Mouse (Mus musculus) forebrain, embryonic 14.5 days (tissue): ENCODE data around the gene Gm35549. TPM values are rescaled to one million over a fixed set of nuclear protein-coding genes. Genes with fewer than 3 reads are reported as not detected.
"Not testable (repeated sequence)": the region's sequence is repeated elsewhere in the genome, so short reads cannot be mapped to it uniquely, and the experiment has no call there.

ENCODE experiments used
- ATAC-seq: fragments of 200-750 bp; cut with Nextera tagmentation; 2 replicates; pipeline ENCODE4 v1.8.0; 2017; ENCODE audit warnings: mild to moderate bottlenecking, moderate library complexity
- DNase-seq: peaks from one replicate; pipeline ENCODE4 v3.0.0-alpha.2; 2015; ENCODE audit warnings: low spot score
- H3K27ac ChIP-seq: fragments of 300-500 bp; sonication (generic); 2 replicates; pipeline ENCODE4 v1.5.1; 2014; ENCODE audit warnings: low read depth, mild to moderate bottlenecking, control low read depth, low read length, moderate library complexity
- H3K27me3 ChIP-seq: fragments of 300-500 bp; sonication (generic); replicated peaks from 2 replicates; pipeline ENCODE4 v1.6.1; 2014; ENCODE audit warnings: low read length, control low read depth, mixed read lengths; ENCODE audit not compliant: control insufficient read depth, insufficient read depth
- H3K36me3 ChIP-seq: fragments of 300-500 bp; sonication (generic); 2 replicates; pipeline ENCODE4 v1.6.1; 2014; ENCODE audit warnings: low read length, control low read depth; ENCODE audit not compliant: control insufficient read depth, insufficient read depth
- H3K4me1 ChIP-seq: fragments of 300-500 bp; sonication (generic); 2 replicates; pipeline ENCODE4 v1.6.1; 2014; ENCODE audit warnings: antibody characterized with exemption, low read length, control low read depth; ENCODE audit not compliant: control insufficient read depth, insufficient read depth
- H3K4me2 ChIP-seq: fragments of 300-500 bp; sonication (generic); 2 replicates; pipeline ENCODE4 v1.6.1; 2014; ENCODE audit warnings: mild to moderate bottlenecking, control low read depth, low read length
- H3K4me3 ChIP-seq: fragments of 300-500 bp; sonication (generic); 2 replicates; pipeline ENCODE4 v1.5.1; 2014; ENCODE audit warnings: low read depth, low read length, control low read depth
- H3K9ac ChIP-seq: fragments of 300-500 bp; sonication (generic); 2 replicates; pipeline ENCODE4 v1.6.1; 2014; ENCODE audit warnings: mild to moderate bottlenecking, low read length, control low read depth, moderate library complexity
- H3K9me3 ChIP-seq: fragments of 300-500 bp; sonication (generic); replicated peaks from 2 replicates; pipeline ENCODE4 v1.6.1; 2016; ENCODE audit warnings: low read length, control low read depth, mixed read lengths; ENCODE audit not compliant: control insufficient read depth
- WGBS: fragments of 180-500 bp; shearing (Covaris S2); extraction: QIAGEN DNeasy Blood & Tissue Kit; methylation state at CpG from one replicate; pipeline ENCODE4 v1.1.7; 2014; 5-methylcytosine and 5-hydroxymethylcytosine counted together
- polyA plus RNA-seq: library from polyadenylated mRNA; unstranded; fragments of >200 nt; fragmentation: Nextera tagmentation; extraction: Ambion mirVana; gene quantifications from 2 replicates; pipeline ENCODE4 v1.2.1, GENCODE M21; 2014

The Gm35549 gene
- polyA plus RNA-seq, 1 experiment from 2014 or later: 0.41 TPM

GRCm38 (mm10) chr9:122864848-122865247 is 21.0 kb upstream of the Gm35549 start:
- H3K4me2 ChIP-seq: peak overlapping the region; percentile 65
- H3K36me3 ChIP-seq: peaks cover 24% of the 10 kb centered on the region
- peaks cover 3% of the 10 kb centered on the region; the same call in 1 of the 2 replicates for H3K9me3 ChIP-seq
- peaks cover 10% of the 10 kb centered on the region for H3K4me1 ChIP-seq
- 70% methylated on average over 3 of the region's 3 CpGs for WGBS
- no peak for ATAC-seq
- peak overlapping the region; percentile 91 for H3K9ac ChIP-seq
- no peak overlapping the region for H3K27ac ChIP-seq
- peak overlapping the region; percentile 71 for H3K4me3 ChIP-seq
- no peak for DNase-seq
- H3K27me3 ChIP-seq: no peaks in the 10 kb centered on the region

GRCm38 (mm10) chr9:122863731-122864130 is 19.9 kb upstream of the Gm35549 start:
- 89% methylated on average over 2 of the region's 2 CpGs for WGBS
- Histone ChIP-seq H3K4me1 (peaks cover 10% of the 10 kb centered on the region), H3K36me3 (peaks cover 35% of the 10 kb centered on the region), H3K27ac (no peak overlapping the region), H3K27me3 (no peaks in the 10 kb centered on the region), H3K9me3 (peaks cover 3% of the 10 kb centered on the region; the same call in 1 of the 2 replicates), H3K4me2 (no peak overlapping the region), H3K9ac (no peak overlapping the region), H3K4me3 (no peak overlapping the region)
- DNase-seq (no peak), ATAC-seq (no peak)

GRCm38 (mm10) chr9:122860752-122861151 is 16.9 kb upstream of the Gm35549 start:
- Histone ChIP-seq H3K4me2 (no peak overlapping the region), H3K4me1 (peaks cover 10% of the 10 kb centered on the region), H3K9me3 (0 out of 2 replicates have a peak, but pooled peaks cover 3% of the 10 kb centered on the region), H3K9ac (no peak overlapping the region), H3K27ac (no peak overlapping the region), H3K4me3 (no peak overlapping the region), H3K27me3 (no peaks in the 10 kb centered on the region), H3K36me3 (peaks cover 62% of the 10 kb centered on the region)
- ATAC-seq: no peak
- no peak for DNase-seq

- Histone ChIP-seq H3K4me3 (no peak overlapping the region), H3K4me2 (no peak overlapping the region), H3K27ac (no peak overlapping the region), H3K4me1 (no peaks in the 10 kb centered on the region), H3K9ac (no peak overlapping the region), H3K9me3 (0 out of 2 replicates have a peak, but pooled peaks cover 3% of the 10 kb centered on the region), H3K27me3 (no peaks in the 10 kb centered on the region), H3K36me3 (peaks cover 95% of the 10 kb centered on the region)
- DNase-seq (no peak), ATAC-seq (no peak)
- WGBS: 98% methylated on average over 3 of the region's 3 CpGs
Observed at GRCm38 (mm10) chr9:122856716-122857115, 12.9 kb upstream of the Gm35549 start.

GRCm38 (mm10) chr9:122855617-122856016 is 11.8 kb upstream of the Gm35549 start:
- ATAC-seq (no peak), DNase-seq (no peak)
- Histone ChIP-seq H3K4me3 (no peak overlapping the region), H3K4me1 (no peaks in the 10 kb centered on the region), H3K9me3 (no peaks in the 10 kb centered on the region), H3K27ac (no peak overlapping the region), H3K9ac (no peak overlapping the region), H3K27me3 (no peaks in the 10 kb centered on the region), H3K36me3 (peaks cover 95% of the 10 kb centered on the region), H3K4me2 (no peak overlapping the region)
- WGBS: 93% methylated on average over 4 of the region's 4 CpGs

- H3K36me3 ChIP-seq: peaks cover 95% of the 10 kb centered on the region
- not testable (repeated sequence) for DNase-seq, ATAC-seq, H3K4me1 ChIP-seq, H3K4me2 ChIP-seq, H3K27me3 ChIP-seq, H3K9ac ChIP-seq, H3K27ac ChIP-seq, H3K9me3 ChIP-seq, H3K4me3 ChIP-seq
- WGBS: 97% methylated on average over 1 of the region's 7 CpGs
Observed at GRCm38 (mm10) chr9:122855141-122855540, 11.3 kb upstream of the Gm35549 start.

GRCm38 (mm10) chr9:122854526-122854925 is 10.7 kb upstream of the Gm35549 start:
- no peaks in the 10 kb centered on the region for H3K27me3 ChIP-seq
- H3K4me1 ChIP-seq: no peaks in the 10 kb centered on the region
- no peak overlapping the region for H3K4me3 ChIP-seq
- WGBS: 91% methylated on average over 7 of the region's 7 CpGs
- H3K4me2 ChIP-seq: no peak overlapping the region
- no peak overlapping the region for H3K9ac ChIP-seq
- H3K36me3 ChIP-seq: peaks cover 94% of the 10 kb centered on the region
- DNase-seq (no peak), ATAC-seq (no peak)
- no peak overlapping the region for H3K27ac ChIP-seq
- H3K9me3 ChIP-seq: no peaks in the 10 kb centered on the region

GRCm38 (mm10) chr9:122847811-122848311 is 4.0 kb upstream of the Gm35549 start:
- 97% methylated on average over 5 of the region's 8 CpGs for WGBS
- not testable (repeated sequence) for H3K9me3 ChIP-seq, H3K27me3 ChIP-seq, H3K9ac ChIP-seq, ATAC-seq, H3K27ac ChIP-seq, DNase-seq, H3K4me1 ChIP-seq, H3K4me2 ChIP-seq, H3K4me3 ChIP-seq
- H3K36me3 ChIP-seq: peaks cover 42% of the 10 kb centered on the region

GRCm38 (mm10) chr9:122846156-122846555 is 2.3 kb upstream of the Gm35549 start:
- Histone ChIP-seq H3K27ac (no peak overlapping the region), H3K4me3 (no peak overlapping the region), H3K27me3 (no peaks in the 10 kb centered on the region), H3K9ac (no peak overlapping the region), H3K4me1 (peaks cover 3% of the 10 kb centered on the region; the same call in 1 of the 2 replicates), H3K36me3 (peaks cover 24% of the 10 kb centered on the region), H3K9me3 (no peaks in the 10 kb centered on the region), H3K4me2 (no peak overlapping the region)
- ATAC-seq (peak; percentile 72), DNase-seq (peak; percentile 77)
